In the genomic region with DNA sequence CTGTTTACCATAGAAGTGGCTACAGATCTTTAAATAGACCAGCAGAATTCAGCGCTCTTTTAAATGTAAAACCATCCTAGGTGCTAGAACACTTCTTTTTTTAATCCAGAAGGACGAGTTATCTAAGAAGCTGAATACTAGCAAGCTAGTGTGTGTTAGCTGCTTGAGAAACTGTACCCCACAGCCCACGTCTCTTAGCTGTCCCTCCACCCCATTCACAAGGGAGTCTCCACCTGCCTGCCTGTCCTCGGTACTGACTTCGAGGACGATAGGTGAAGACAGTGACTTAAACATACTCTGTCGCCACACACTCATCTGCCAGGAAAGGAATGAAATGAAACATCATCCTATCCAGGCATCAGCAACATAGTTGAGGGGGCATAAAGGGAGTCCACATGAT, we compare ENCODE assay signal across 21 mouse cellular contexts.
DNase-seq lines count a peak whose midpoint lies in the region; ATAC-seq lines count a peak whose summit lies in the region.
"Had no signal": no experiment of that assay in that cellular context is flagged by ENCODE, and none has a peak within 500 bp of the region (broad histone marks: within the 10 kb centered on the region; RNA-seq: fewer than 3 reads in every experiment).

No protein-coding gene starts in this region.

- no peak for DNase-seq in frontal cortex, postnatal 10 days (ENCODE audit: low spot score in 2 of 2)
- DNase-seq in left cerebral cortex, postnatal 14 days (ENCODE audit: low spot score in 2 of 2) = peak; percentile 24 to 70
- DNase-seq in left cerebral cortex, postnatal 10 days (ENCODE audit: extremely low spot score in 1 of 2, low spot score in 2 of 2) = no peak
- DNase-seq in right cerebral cortex, postnatal 25 days = peak; percentile 19
- no peak for DNase-seq in right cerebral cortex, postnatal 14 days
- peak; percentile 76 for DNase-seq in telencephalon, adult 2 months (ENCODE audit: low read depth, low spot score)
- DNase-seq in heart, postnatal 4 days = no peak
- DNase-seq: adrenal gland, postnatal 10 days; adrenal gland, postnatal 36 days; cerebellum, adult 11-12 months; cerebellum, adult 8-10 months; cerebellum, postnatal 10 days; cerebellum, postnatal 36 days; gastrocnemius, postnatal 25 days; heart, adult 18-20 months; heart, postnatal 10 days; heart, postnatal 36 days had no signal

- peak; percentile 70 for ATAC-seq in frontal cortex, adult (ENCODE audit: low TSS enrichment)
- ATAC-seq: forebrain, embryonic 13.5 days; forebrain, embryonic 16.5 days; Patski had no signal

- intact Hi-C loops in left cerebral cortex, postnatal 14 days (cut with DNase I) = loop anchor here (10.0 kb wide), 1 partner anchor 221 kb away; no protein-coding TSS in a partner anchor
- intact Hi-C loops in left cerebral cortex, postnatal 10 days (cut with DNase I) = no loop called here

Comparison
In these comparisons a context has a peak if more than half of its experiments do, and no peak if none do; other contexts are left out.
1. DNase-seq: peak in left cerebral cortex, postnatal 14 days (2 of 2), right cerebral cortex, postnatal 25 days (single experiment) and telencephalon, adult 2 months (single experiment); none in frontal cortex, postnatal 10 days (0 of 2), left cerebral cortex, postnatal 10 days (0 of 2), right cerebral cortex, postnatal 14 days (single experiment) and heart, postnatal 4 days (single experiment).